Comparison of ENCODE assay signal across 30 mouse cellular contexts in the genomic region with DNA sequence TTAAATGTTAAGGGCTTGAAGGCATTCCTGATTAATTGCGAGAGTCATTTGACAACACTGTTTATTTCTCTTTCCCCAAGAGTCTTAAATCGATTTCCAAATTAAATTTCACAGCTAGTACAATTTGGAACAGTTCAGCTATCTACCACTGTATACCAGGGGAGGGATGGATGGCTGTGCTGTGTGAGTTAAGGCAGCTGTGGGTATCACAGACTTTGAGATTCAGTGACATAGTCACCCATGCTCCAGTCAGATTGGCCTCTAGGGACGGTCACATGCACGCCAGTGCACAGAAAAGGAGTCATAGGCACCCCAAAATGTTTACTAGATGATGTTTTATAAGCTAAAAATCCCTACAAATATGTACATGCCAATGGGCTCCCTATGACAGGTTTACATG.
"Had no signal": no experiment of that assay in that cellular context is flagged by ENCODE, and none has a peak within 500 bp of the region (broad histone marks: within the 10 kb centered on the region; RNA-seq: fewer than 3 reads in every experiment).

No protein-coding gene starts in this region.

- H3K4me2 ChIP-seq: limb, embryonic 12.5 days; limb, embryonic 13.5 days; limb, embryonic 15.5 days; liver, embryonic 11.5 days; liver, embryonic 12.5 days; liver, embryonic 13.5 days; liver, embryonic 15.5 days; lung, embryonic 15.5 days; midbrain, embryonic 11.5 days; midbrain, embryonic 12.5 days; midbrain, embryonic 13.5 days; midbrain, embryonic 15.5 days; neural tube, embryonic 12.5 days had no signal

- H3K4me1 ChIP-seq: limb, embryonic 12.5 days; limb, embryonic 13.5 days; limb, embryonic 15.5 days; liver, embryonic 12.5 days; liver, embryonic 13.5 days; liver, embryonic 15.5 days; lung, embryonic 15.5 days; megakaryocyte, embryonic 14.5 days; midbrain, embryonic 10.5 days; midbrain, embryonic 12.5 days; midbrain, embryonic 13.5 days; midbrain, embryonic 15.5 days; neural tube, embryonic 12.5 days had no signal

- H3K9me3 ChIP-seq: limb, embryonic 10.5 days; limb, embryonic 12.5 days; limb, embryonic 13.5 days; limb, embryonic 15.5 days; liver, embryonic 12.5 days; liver, embryonic 13.5 days; liver, embryonic 15.5 days; lung, embryonic 15.5 days; megakaryocyte, embryonic 14.5 days; midbrain, embryonic 10.5 days; midbrain, embryonic 12.5 days; midbrain, embryonic 13.5 days; midbrain, embryonic 15.5 days; neural tube, embryonic 12.5 days had no signal

- H3K9ac ChIP-seq: limb, embryonic 12.5 days; limb, embryonic 13.5 days; limb, embryonic 15.5 days; liver, embryonic 12.5 days; liver, embryonic 13.5 days; liver, embryonic 14.5 days; liver, embryonic 15.5 days; liver, postnatal 0 days; lung, embryonic 15.5 days; midbrain, embryonic 12.5 days; midbrain, embryonic 13.5 days; midbrain, embryonic 15.5 days; neural tube, embryonic 12.5 days had no signal

- H3K27me3 ChIP-seq: limb, embryonic 12.5 days; limb, embryonic 13.5 days; limb, embryonic 15.5 days; liver, embryonic 12.5 days; liver, embryonic 13.5 days; liver, embryonic 15.5 days; lung, embryonic 15.5 days; megakaryocyte, embryonic 14.5 days; midbrain, embryonic 12.5 days; midbrain, embryonic 13.5 days; midbrain, embryonic 15.5 days; neural tube, embryonic 12.5 days had no signal

- ATAC-seq: liver, embryonic 12.5 days; liver, postnatal 0 days; lung, postnatal 0 days; midbrain, embryonic 13.5 days; midbrain, embryonic 15.5 days; midbrain, embryonic 16.5 days had no signal

- H3K27ac ChIP-seq: left cerebral cortex, adult 2 months; limb, embryonic 10.5 days; limb, embryonic 12.5 days; limb, embryonic 13.5 days; limb, embryonic 15.5 days; liver, embryonic 12.5 days; liver, embryonic 13.5 days; liver, embryonic 14.5 days; liver, embryonic 15.5 days; lung, embryonic 15.5 days; macrophage; midbrain, embryonic 10.5 days; midbrain, embryonic 12.5 days; midbrain, embryonic 13.5 days; midbrain, embryonic 15.5 days; neural tube, embryonic 12.5 days had no signal

- H3K4me3 ChIP-seq: left cerebral cortex, adult 2 months; limb, embryonic 10.5 days; limb, embryonic 12.5 days; limb, embryonic 13.5 days; limb, embryonic 15.5 days; liver, embryonic 12.5 days; liver, embryonic 13.5 days; liver, embryonic 15.5 days; lung, embryonic 15.5 days; megakaryocyte, embryonic 14.5 days; midbrain, embryonic 10.5 days; midbrain, embryonic 12.5 days; midbrain, embryonic 13.5 days; midbrain, embryonic 15.5 days; myocyte; neural tube, embryonic 12.5 days had no signal

- H3K36me3 ChIP-seq: limb, embryonic 15.5 days; liver, embryonic 12.5 days; liver, embryonic 13.5 days; liver, embryonic 15.5 days; lung, embryonic 15.5 days; midbrain, embryonic 10.5 days; midbrain, embryonic 12.5 days; midbrain, embryonic 13.5 days; midbrain, embryonic 15.5 days; neural tube, embryonic 12.5 days had no signal

- DNase-seq: left cerebral cortex, postnatal 4 days; liver; liver, embryonic 13.5 days; liver, postnatal 0 days; lung, adult 18-20 months; lung, postnatal 10 days; lung, postnatal 14 days; lung, postnatal 4 days; midbrain, embryonic 14.5 days had no signal
